Mouse (Mus musculus): ENCODE measurements around the gene Tmem82. TPM values are rescaled to one million over a fixed set of nuclear protein-coding genes. Genes with fewer than 3 reads are reported as not detected.

The Tmem82 gene
- 0.26 and 0.43 TPM in 2 replicates for polyA plus RNA-seq (2016; fragmentation: Nextera tagmentation; extraction: Ambion mirVana)

GRCm38 (mm10) chr4:141618565-141619243 lies at the start of gene Tmem82:
Gene Tmem82 (minus strand): TSS chr4:141618633.
- Histone ChIP-seq H3K4me1 (peaks cover 17% of the 10 kb centered on the region), H3K27me3 (replicated peaks) (0 out of 2 replicates have a peak, but pooled peaks cover 4% of the 10 kb centered on the region), H3K27ac (no peak within 1 kb of the TSS), H3K4me2 (replicated peaks) (peak within 1 kb of the TSS; percentile 55), H3K9me3 (no peaks in the 10 kb centered on the region), H3K9ac (0 out of 2 replicates have a peak within 1 kb of the TSS, but pooled peaks have one; percentile 26), H3K36me3 (no peaks in the 10 kb centered on the region), H3K4me3 (peak within 1 kb of the TSS; percentile 15; the same call in 1 of the 2 replicates)
- 27% methylated on average over 20 of the region's 20 CpGs for WGBS
- peak; percentile 31; the same call in 1 of the 2 replicates for ATAC-seq (ENCODE audit: low FRiP score, low read depth)

- Histone ChIP-seq H3K27ac (no peak within 1 kb of the TSS), H3K4me1 (peaks cover 16% of the 10 kb centered on the region), H3K9ac (peak within 1 kb of the TSS; percentile 86), H3K4me2 (replicated peaks) (peak within 1 kb of the TSS; percentile 89), H3K27me3 (replicated peaks) (no peaks in the 10 kb centered on the region), H3K9me3 (no peaks in the 10 kb centered on the region), H3K36me3 (peaks cover 12% of the 10 kb centered on the region; the same call in 1 of the 2 replicates), H3K4me3 (peak within 1 kb of the TSS; percentile 75)
- no peak for ATAC-seq (ENCODE audit: low FRiP score, low read depth)
- WGBS: 82% methylated on average over 8 of the region's 8 CpGs
Observed at GRCm38 (mm10) chr4:141664799-141665198, 46.4 kb upstream of the Tmem82 start, which contains the start of gene Plekhm2. Gene Plekhm2 (minus strand): TSS chr4:141664899.

GRCm38 (mm10) chr4:141664011-141664745 lies 45.7 kb upstream of the Tmem82 start:
- Histone ChIP-seq H3K4me2 (replicated peaks) (peak overlapping the region; percentile 89), H3K27me3 (replicated peaks) (no peaks in the 10 kb centered on the region), H3K9me3 (no peaks in the 10 kb centered on the region), H3K27ac (no peak overlapping the region), H3K9ac (peak overlapping the region; percentile 86), H3K4me1 (peaks cover 16% of the 10 kb centered on the region), H3K36me3 (peaks cover 15% of the 10 kb centered on the region), H3K4me3 (peak overlapping the region; percentile 75)
- WGBS: 1% methylated on average over 41 of the region's 60 CpGs
- peak; percentile 69 for ATAC-seq (ENCODE audit: low FRiP score, low read depth)

- peak overlapping the region; percentile 89 for H3K4me2 ChIP-seq (replicated peaks)
- H3K4me3 ChIP-seq: peak overlapping the region; percentile 75
- peaks cover 19% of the 10 kb centered on the region for H3K36me3 ChIP-seq
- no peaks in the 10 kb centered on the region for H3K9me3 ChIP-seq
- 5% methylated on average over 44 of the region's 47 CpGs for WGBS
- peak overlapping the region; percentile 86 for H3K9ac ChIP-seq
- peak; percentile 59 for ATAC-seq (ENCODE audit: low FRiP score, low read depth)
- H3K4me1 ChIP-seq: peaks cover 16% of the 10 kb centered on the region
- H3K27ac ChIP-seq: no peak overlapping the region
- H3K27me3 ChIP-seq (replicated peaks): no peaks in the 10 kb centered on the region
Observed at GRCm38 (mm10) chr4:141663122-141663931, 44.9 kb upstream of the Tmem82 start.

- Histone ChIP-seq H3K27me3 (replicated peaks) (no peaks in the 10 kb centered on the region), H3K27ac (no peak overlapping the region), H3K9ac (no peak overlapping the region), H3K4me2 (replicated peaks) (no peak overlapping the region), H3K36me3 (peaks cover 19% of the 10 kb centered on the region), H3K4me1 (peaks cover 16% of the 10 kb centered on the region), H3K4me3 (no peak overlapping the region), H3K9me3 (no peaks in the 10 kb centered on the region)
- ATAC-seq (ENCODE audit: low FRiP score, low read depth): no peak
- WGBS: 89% methylated on average over 11 of the region's 11 CpGs
Observed at GRCm38 (mm10) chr4:141660884-141661283, 42.5 kb upstream of the Tmem82 start.

- WGBS: 57% methylated on average over 4 of the region's 4 CpGs
Observed at GRCm38 (mm10) chr4:141659739-141660138, 41.3 kb upstream of the Tmem82 start.

GRCm38 (mm10) chr4:141658846-141659484 lies 40.5 kb upstream of the Tmem82 start:
- H3K36me3 ChIP-seq: peaks cover 22% of the 10 kb centered on the region
- no peak overlapping the region for H3K4me3 ChIP-seq
- no peak for ATAC-seq (ENCODE audit: low FRiP score, low read depth)
- 94% methylated on average over 6 of the region's 6 CpGs for WGBS
- H3K4me2 ChIP-seq (replicated peaks): no peak overlapping the region
- H3K9me3 ChIP-seq: no peaks in the 10 kb centered on the region
- no peaks in the 10 kb centered on the region for H3K27me3 ChIP-seq (replicated peaks)
- H3K4me1 ChIP-seq: peaks cover 8% of the 10 kb centered on the region
- no peak overlapping the region for H3K9ac ChIP-seq
- H3K27ac ChIP-seq: no peak overlapping the region

More at GRCm38 (mm10) chr4:141659739-141660138, 41.3 kb upstream of the Tmem82 start:
- H3K9me3 ChIP-seq: no peaks in the 10 kb centered on the region
- no peak overlapping the region for H3K4me2 ChIP-seq (replicated peaks)
- no peak overlapping the region for H3K4me3 ChIP-seq
- no peak overlapping the region for H3K9ac ChIP-seq
- H3K27me3 ChIP-seq (replicated peaks): no peaks in the 10 kb centered on the region
- no peak for ATAC-seq (ENCODE audit: low FRiP score, low read depth)
- H3K27ac ChIP-seq: no peak overlapping the region
- peaks cover 13% of the 10 kb centered on the region for H3K4me1 ChIP-seq
- peaks cover 19% of the 10 kb centered on the region for H3K36me3 ChIP-seq

GRCm38 (mm10) chr4:141656932-141657331 lies 38.5 kb upstream of the Tmem82 start:
- no peak overlapping the region for H3K4me2 ChIP-seq (replicated peaks)
- H3K27me3 ChIP-seq (replicated peaks): no peaks in the 10 kb centered on the region
- H3K4me3 ChIP-seq: no peak overlapping the region
- peaks cover 23% of the 10 kb centered on the region for H3K36me3 ChIP-seq
- H3K9me3 ChIP-seq: no peaks in the 10 kb centered on the region
- 83% methylated on average over 8 of the region's 8 CpGs for WGBS
- no peaks in the 10 kb centered on the region for H3K4me1 ChIP-seq
- no peak for ATAC-seq (ENCODE audit: low FRiP score, low read depth)
- H3K27ac ChIP-seq: no peak overlapping the region
- H3K9ac ChIP-seq: no peak overlapping the region

GRCm38 (mm10) chr4:141655908-141656608 lies 37.6 kb upstream of the Tmem82 start:
- H3K27me3 ChIP-seq (replicated peaks): no peaks in the 10 kb centered on the region
- WGBS: 91% methylated on average over 12 of the region's 12 CpGs

GRCm38 (mm10) chr4:141654509-141654908 lies 36.1 kb upstream of the Tmem82 start:
- Histone ChIP-seq H3K27ac (no peak overlapping the region), H3K4me2 (replicated peaks) (no peak overlapping the region), H3K4me3 (no peak overlapping the region), H3K4me1 (peaks cover 2% of the 10 kb centered on the region; the same call in 1 of the 2 replicates), H3K9ac (no peak overlapping the region), H3K27me3 (replicated peaks) (no peaks in the 10 kb centered on the region), H3K9me3 (no peaks in the 10 kb centered on the region), H3K36me3 (peaks cover 14% of the 10 kb centered on the region; the same call in 1 of the 2 replicates)
- no peak for ATAC-seq (ENCODE audit: low FRiP score, low read depth)
- 92% methylated on average over 6 of the region's 6 CpGs for WGBS

More at GRCm38 (mm10) chr4:141655908-141656608, 37.6 kb upstream of the Tmem82 start:
- no peak overlapping the region for H3K27ac ChIP-seq
- peaks cover 26% of the 10 kb centered on the region; the same call in 1 of the 2 replicates for H3K36me3 ChIP-seq
- H3K9me3 ChIP-seq: no peaks in the 10 kb centered on the region
- no peaks in the 10 kb centered on the region; the same call in 1 of the 2 replicates for H3K4me1 ChIP-seq
- no peak overlapping the region for H3K9ac ChIP-seq
- ATAC-seq (ENCODE audit: low FRiP score, low read depth): no peak
- no peak overlapping the region for H3K4me2 ChIP-seq (replicated peaks)
- no peak overlapping the region for H3K4me3 ChIP-seq

GRCm38 (mm10) chr4:141653813-141654212 lies 35.4 kb upstream of the Tmem82 start:
- no peak for ATAC-seq (ENCODE audit: low FRiP score, low read depth)
- WGBS: 89% methylated on average over 13 of the region's 13 CpGs
- Histone ChIP-seq H3K36me3 (peaks cover 10% of the 10 kb centered on the region; the same call in 1 of the 2 replicates), H3K9ac (no peak overlapping the region), H3K4me1 (peaks cover 9% of the 10 kb centered on the region; the same call in 1 of the 2 replicates), H3K4me3 (no peak overlapping the region), H3K27me3 (replicated peaks) (no peaks in the 10 kb centered on the region), H3K27ac (no peak overlapping the region), H3K4me2 (replicated peaks) (no peak overlapping the region), H3K9me3 (no peaks in the 10 kb centered on the region)

All from neural tube, embryonic 12.5 days (tissue).